Mouse (Mus musculus): ENCODE measurements at regions not wholly inside any gene's neighbourhood (a gene's known extent, or its start where the extent isn't known, plus 50 kb on each side); places are given as distances from the start of the nearest gene placed in this dataset.

GRCm38 (mm10) chr2:137446919-137447318, 330.5 kb upstream of the Jag1 start:
- TF ChIP-seq CTCF (IDR thresholded peaks at IDR 0.05; ENCODE audit: low read depth, low read length) = no peak
- no peak for TF ChIP-seq POLR2A (IDR thresholded peaks at IDR 0.05; ENCODE audit: insufficient read depth, low read length)
- no peak for TF ChIP-seq EP300 (IDR thresholded peaks at IDR 0.05; ENCODE audit: insufficient read depth, low read depth, low read length)
